Mouse (Mus musculus) lung, postnatal 0 days (tissue): Measurements from ENCODE around the gene Trappc6b.

ENCODE experiments used
- CTCF ChIP-seq: IDR thresholded peaks from 2 replicates; pipeline ENCODE4 v1.5.1; 2016; ENCODE audit warnings: antibody characterized with exemption, mild to moderate bottlenecking
- EP300 ChIP-seq: IDR thresholded peaks from 2 replicates; pipeline ENCODE4 v1.6.1; 2016; ENCODE audit warnings: antibody characterized with exemption, mild to moderate bottlenecking, control low read depth

DNA sequence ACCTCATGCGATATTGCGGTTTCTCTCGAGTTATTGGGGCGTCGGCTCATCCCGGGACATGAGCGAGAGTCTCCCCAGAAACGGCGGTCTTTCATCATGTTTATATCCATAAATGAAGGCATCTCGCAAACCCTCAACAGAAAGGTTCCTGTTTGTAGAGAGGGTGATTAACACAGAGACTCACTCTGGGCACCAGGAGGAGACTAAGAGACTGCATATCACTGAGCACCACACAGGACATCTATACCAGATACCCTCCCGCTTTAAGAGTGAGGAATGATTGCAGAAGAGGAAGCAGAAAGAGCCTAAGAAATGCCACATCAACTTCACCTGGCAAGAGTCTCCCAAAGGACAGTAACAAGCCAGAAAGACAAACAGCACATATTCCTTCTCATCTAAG lies 5.0 kb downstream of the Trappc6b start:
- TF ChIP-seq CTCF (no peak), EP300 (no peak)
